Mouse (Mus musculus) lung, postnatal 0 days (tissue): Measurements from ENCODE around the gene Gm20388. TPM values are rescaled to one million over a fixed set of nuclear protein-coding genes. Genes with fewer than 3 reads are reported as not detected.

Experiments used
- ATAC-seq: fragments of 200-750 bp; cut with Nextera tagmentation; 2 replicates; pipeline ENCODE4 v1.8.0; 2017; ENCODE audit warnings: moderate library complexity
- DNase-seq: peaks from one replicate; pipeline ENCODE4 v3.0.0-alpha.2; 2016; ENCODE audit warnings: low spot score
- H3K27ac ChIP-seq: fragments of 300-500 bp; sonication (generic); 2 replicates; pipeline ENCODE4 v1.5.1; 2014; ENCODE audit warnings: antibody characterized with exemption, mild to moderate bottlenecking, low read length, mixed read lengths
- H3K27me3 ChIP-seq: fragments of 300-500 bp; sonication (generic); replicated peaks from 2 replicates; pipeline ENCODE4 v1.6.1; 2014; ENCODE audit warnings: low read length, mixed read lengths; ENCODE audit not compliant: insufficient read depth
- H3K36me3 ChIP-seq: fragments of 300-500 bp; sonication (generic); 2 replicates; pipeline ENCODE4 v1.6.1; 2014; ENCODE audit warnings: low read length, mixed read lengths; ENCODE audit not compliant: insufficient read depth
- H3K4me1 ChIP-seq: fragments of 300-500 bp; sonication (generic); 2 replicates; pipeline ENCODE4 v1.6.1; 2014; ENCODE audit warnings: antibody characterized with exemption, low read depth, low read length, mixed read lengths; ENCODE audit not compliant: insufficient read depth
- H3K4me2 ChIP-seq: fragments of 300-500 bp; sonication (generic); replicated peaks from 2 replicates; pipeline ENCODE4 v1.6.1; 2014; ENCODE audit warnings: low read depth, mild to moderate bottlenecking, low read length, moderate library complexity, mixed read lengths
- H3K4me3 ChIP-seq: fragments of 300-500 bp; sonication (generic); 2 replicates; pipeline ENCODE4 v1.5.1; 2014; ENCODE audit warnings: low read depth, low read length
- H3K9ac ChIP-seq: fragments of 300-500 bp; sonication (generic); replicated peaks from 2 replicates; pipeline ENCODE4 v1.6.1; 2014; ENCODE audit warnings: low read depth, mild to moderate bottlenecking
- H3K9me3 ChIP-seq: fragments of 300-500 bp; sonication (generic); 2 replicates; pipeline ENCODE4 v1.6.1; 2016; ENCODE audit warnings: low read length, mixed read lengths
- CTCF ChIP-seq: IDR thresholded peaks from 2 replicates; pipeline ENCODE4 v1.5.1; 2016; ENCODE audit warnings: antibody characterized with exemption, mild to moderate bottlenecking
- EP300 ChIP-seq: IDR thresholded peaks from 2 replicates; pipeline ENCODE4 v1.6.1; 2016; ENCODE audit warnings: antibody characterized with exemption, mild to moderate bottlenecking, control low read depth
- WGBS: fragments of 180-500 bp; shearing (Covaris S2); extraction: QIAGEN DNeasy Blood & Tissue Kit; methylation state at CpG from one replicate; pipeline ENCODE4 v1.1.7; 2014; 5-methylcytosine and 5-hydroxymethylcytosine counted together
- polyA plus RNA-seq: library from polyadenylated mRNA; unstranded; fragments of >200 nt; fragmentation: Nextera tagmentation; extraction: Ambion mirVana; gene quantifications from 2 replicates; pipeline ENCODE4 v1.2.1, GENCODE M21; 2015

Gene Gm20388
- polyA plus RNA-seq, 1 experiment from 2014 or later: not detected

GRCm38 (mm10) chr8:122106270-122106669 lies 2195.6 kb downstream of the Gm20388 start:
- Histone ChIP-seq H3K27me3 (no peaks in the 10 kb centered on the region), H3K9me3 (no peaks in the 10 kb centered on the region), H3K27ac (no peak overlapping the region), H3K4me3 (no peak overlapping the region), H3K36me3 (no peaks in the 10 kb centered on the region), H3K4me1 (no peaks in the 10 kb centered on the region), H3K4me2 (no peak overlapping the region), H3K9ac (no peak overlapping the region)
- DNase-seq (peak; percentile 87), ATAC-seq (peak; percentile 32)
- WGBS: 17% methylated on average over 9 of the region's 9 CpGs
- peak; percentile 58 for TF ChIP-seq EP300
- no peak for TF ChIP-seq CTCF

GRCm38 (mm10) chr8:122110240-122110866 lies 2199.7 kb downstream of the Gm20388 start:
- 46% methylated on average over 20 of the region's 20 CpGs for WGBS
- no peaks in the 10 kb centered on the region for H3K27me3 ChIP-seq
- H3K27ac ChIP-seq: peak overlapping the region; percentile 62
- TF ChIP-seq CTCF: 0 out of 2 replicates have a peak, but pooled peaks have one; percentile 2
- no peak for TF ChIP-seq EP300
- H3K36me3 ChIP-seq: no peaks in the 10 kb centered on the region
- no peak overlapping the region for H3K9ac ChIP-seq
- H3K4me3 ChIP-seq: no peak overlapping the region
- DNase-seq (peak; percentile 57), ATAC-seq (peak; percentile 5; the same call in 1 of the 2 replicates)
- H3K4me2 ChIP-seq: no peak overlapping the region
- no peaks in the 10 kb centered on the region for H3K9me3 ChIP-seq
- no peaks in the 10 kb centered on the region for H3K4me1 ChIP-seq

- TF ChIP-seq CTCF (no peak), EP300 (peak; percentile 73; the same call in 1 of the 2 replicates)
- 34% methylated on average over 6 of the region's 6 CpGs for WGBS
- Histone ChIP-seq H3K27me3 (no peaks in the 10 kb centered on the region), H3K4me1 (no peaks in the 10 kb centered on the region), H3K4me3 (no peak overlapping the region), H3K36me3 (no peaks in the 10 kb centered on the region), H3K9me3 (no peaks in the 10 kb centered on the region), H3K9ac (no peak overlapping the region), H3K4me2 (no peak overlapping the region), H3K27ac (peak overlapping the region; percentile 62)
- ATAC-seq: peak; percentile 86
- DNase-seq: peak; percentile 92
Observed at GRCm38 (mm10) chr8:122110867-122111253, 2200.2 kb downstream of the Gm20388 start.

- Histone ChIP-seq H3K27me3 (no peaks in the 10 kb centered on the region), H3K9ac (no peak overlapping the region), H3K4me1 (no peaks in the 10 kb centered on the region), H3K36me3 (no peaks in the 10 kb centered on the region), H3K27ac (no peak overlapping the region), H3K4me3 (no peak overlapping the region), H3K9me3 (no peaks in the 10 kb centered on the region), H3K4me2 (no peak overlapping the region)
- WGBS: 35% methylated on average over 11 of the region's 11 CpGs
- TF ChIP-seq CTCF (no peak), EP300 (no peak)
- no peak for ATAC-seq
- peak; percentile 30 for DNase-seq
Observed at GRCm38 (mm10) chr8:122111745-122112144, 2201.1 kb downstream of the Gm20388 start.

GRCm38 (mm10) chr8:122112264-122112965 lies 2201.8 kb downstream of the Gm20388 start:
- TF ChIP-seq EP300: peak; percentile 47; the same call in 1 of the 2 replicates
- TF ChIP-seq CTCF: no peak
- Histone ChIP-seq H3K27me3 (no peaks in the 10 kb centered on the region), H3K9ac (no peak overlapping the region), H3K4me2 (no peak overlapping the region), H3K27ac (no peak overlapping the region), H3K36me3 (no peaks in the 10 kb centered on the region), H3K9me3 (no peaks in the 10 kb centered on the region), H3K4me1 (no peaks in the 10 kb centered on the region), H3K4me3 (no peak overlapping the region)
- DNase-seq (peak; percentile 49), ATAC-seq (peak; percentile 31; the same call in 1 of the 2 replicates)
- 51% methylated on average over 14 of the region's 14 CpGs for WGBS

GRCm38 (mm10) chr8:122114890-122115289 lies 2204.2 kb downstream of the Gm20388 start:
- DNase-seq: no peak
- no peak overlapping the region for H3K4me2 ChIP-seq
- ATAC-seq: no peak
- H3K4me1 ChIP-seq: no peaks in the 10 kb centered on the region
- H3K36me3 ChIP-seq: no peaks in the 10 kb centered on the region
- no peaks in the 10 kb centered on the region for H3K9me3 ChIP-seq
- no peak overlapping the region for H3K27ac ChIP-seq
- no peak overlapping the region for H3K4me3 ChIP-seq
- no peak overlapping the region for H3K9ac ChIP-seq
- H3K27me3 ChIP-seq: no peaks in the 10 kb centered on the region
- 82% methylated on average over 2 of the region's 2 CpGs for WGBS
- no peak for TF ChIP-seq CTCF
- TF ChIP-seq EP300: no peak
